Mouse (Mus musculus): ENCODE data around the gene Glrp1. TPM values are rescaled to one million over a fixed set of nuclear protein-coding genes. Genes with fewer than 3 reads are reported as not detected.

Glrp1 gene
- polyA plus RNA-seq (2017; shearing (Covaris generic)) = not detected

DNA sequence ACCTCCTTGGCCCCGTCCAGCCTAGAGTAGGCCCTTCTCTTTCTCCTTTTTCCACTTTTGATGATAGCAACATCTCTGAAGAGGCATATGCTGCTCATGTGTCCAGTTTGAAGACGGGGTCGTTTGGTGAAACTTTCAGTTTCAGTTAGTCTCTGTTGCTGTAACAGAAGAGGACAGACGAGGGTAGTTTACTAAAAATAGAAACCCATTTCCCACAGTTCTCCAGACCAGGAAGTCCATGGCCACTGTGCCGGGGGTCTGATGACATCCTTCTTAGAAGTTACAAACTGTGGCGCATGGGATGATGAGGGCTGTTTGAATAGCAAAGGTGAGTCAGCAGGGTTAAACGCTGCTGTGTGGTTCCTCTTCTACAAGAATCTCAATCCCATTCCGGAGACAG is at the start of gene Glrp1:
Gene Glrp1 (minus strand): TSS at position 278 of the 400 bp plus-strand sequence.
- no peak for ATAC-seq

- ATAC-seq = no peak
Measured at GRCm38 (mm10) chr1:88559258-88559657, 49.4 kb upstream of the Glrp1 start.

- no peak for ATAC-seq
Measured at GRCm38 (mm10) chr1:88558793-88559192, 48.9 kb upstream of the Glrp1 start.

GRCm38 (mm10) chr1:88556401-88556800 is 46.5 kb upstream of the Glrp1 start:
- no peak for ATAC-seq

GRCm38 (mm10) chr1:88553500-88554187 is 43.8 kb upstream of the Glrp1 start:
- ATAC-seq = peak; percentile 80

DNA sequence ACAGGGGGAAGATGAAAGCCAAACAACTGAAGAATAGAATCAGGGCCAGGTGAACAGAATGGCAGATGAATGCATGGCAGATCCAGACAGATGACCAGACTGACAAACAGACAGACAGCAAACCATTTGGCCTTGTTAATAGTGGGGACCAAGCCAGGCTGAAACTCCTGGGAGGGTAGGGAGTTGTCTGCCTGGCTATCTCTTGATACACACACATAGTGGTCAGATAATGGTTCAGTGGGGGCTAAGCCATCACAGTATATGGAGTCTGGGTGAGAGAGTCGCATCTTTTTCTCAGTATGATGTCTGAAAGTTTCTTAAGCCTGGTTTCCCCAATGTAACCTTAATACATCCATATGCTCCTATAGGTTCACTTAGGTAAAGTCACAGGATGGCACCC is 39.4 kb upstream of the Glrp1 start:
- no peak for ATAC-seq

DNA sequence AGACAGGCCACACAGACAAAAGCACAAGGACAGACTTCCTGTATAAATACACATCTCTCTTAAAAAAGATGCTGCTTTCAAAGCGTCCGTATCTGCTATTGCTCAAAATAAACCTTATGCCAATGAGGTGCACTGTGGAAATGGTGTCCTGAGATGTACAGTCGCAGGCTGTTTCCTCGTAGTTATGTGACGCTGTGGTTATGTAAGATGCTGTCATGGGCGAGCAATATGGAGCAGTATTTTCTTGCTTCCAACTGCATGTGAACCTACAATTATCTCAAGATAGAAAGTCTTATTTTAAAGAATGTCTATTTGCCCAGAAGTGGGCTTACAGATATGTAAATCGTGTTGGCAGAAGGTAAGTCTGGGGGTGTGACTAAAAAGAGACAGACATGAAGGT is 37.3 kb upstream of the Glrp1 start:
- no peak for ATAC-seq

DNA sequence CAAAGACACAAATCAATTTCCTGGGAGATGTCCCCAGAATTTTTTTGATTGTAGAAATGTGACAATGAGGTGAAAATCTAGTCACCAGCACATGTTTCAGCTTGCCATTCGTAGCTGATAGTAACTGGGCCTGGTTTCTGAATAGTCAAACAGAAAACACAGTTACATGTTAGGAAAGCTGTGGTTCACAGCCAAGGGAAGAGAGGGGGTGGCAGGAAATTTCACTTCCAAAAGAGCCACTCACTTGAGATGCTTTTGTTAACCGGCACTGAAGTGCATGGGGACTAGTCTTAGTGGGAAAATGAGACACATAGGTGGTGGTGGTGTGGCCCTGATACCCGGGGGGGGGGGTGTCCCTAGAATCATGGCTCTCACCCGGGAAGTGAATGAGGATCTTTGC is 33.7 kb upstream of the Glrp1 start:
- ATAC-seq = no peak

DNA sequence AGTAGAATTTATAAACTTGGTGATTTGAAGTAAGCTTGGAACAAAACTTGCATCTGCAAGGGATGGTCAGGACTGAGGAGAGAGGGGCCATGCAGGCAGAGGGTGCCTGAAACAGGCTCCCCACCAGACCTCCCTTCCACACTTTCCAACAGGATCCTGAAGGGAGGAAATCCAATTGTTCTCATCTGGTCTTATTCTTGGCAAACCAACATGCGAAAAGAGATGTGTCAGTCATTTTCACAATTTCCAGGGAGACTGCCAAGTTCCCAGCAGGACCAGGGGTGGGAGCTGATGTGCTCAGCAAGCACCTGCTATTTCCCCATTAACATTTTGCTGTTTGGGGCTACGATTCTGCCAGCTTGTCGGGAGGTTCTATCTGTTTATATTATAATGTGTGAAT is 30.0 kb upstream of the Glrp1 start:
- ATAC-seq = no peak

DNA sequence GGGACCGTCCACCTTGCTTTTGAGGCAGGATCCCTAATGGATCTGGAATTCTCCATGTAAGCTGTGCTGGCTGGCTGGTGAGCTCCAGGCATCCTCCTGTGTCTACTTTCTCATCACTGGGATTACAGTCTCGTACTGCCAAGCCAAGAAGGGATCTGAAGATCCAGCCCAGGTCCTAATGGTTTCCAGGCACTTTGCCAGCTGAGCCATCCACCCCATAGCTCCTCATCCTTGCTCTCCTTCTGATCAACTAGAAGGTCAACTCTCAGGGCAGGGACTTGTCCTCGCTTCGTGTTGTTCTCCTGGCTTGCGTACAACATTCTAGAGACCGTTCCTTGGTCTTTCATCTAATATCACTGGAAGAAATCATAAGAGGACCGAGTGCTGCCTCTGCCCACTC is 29.4 kb upstream of the Glrp1 start:
- ATAC-seq = no peak

DNA sequence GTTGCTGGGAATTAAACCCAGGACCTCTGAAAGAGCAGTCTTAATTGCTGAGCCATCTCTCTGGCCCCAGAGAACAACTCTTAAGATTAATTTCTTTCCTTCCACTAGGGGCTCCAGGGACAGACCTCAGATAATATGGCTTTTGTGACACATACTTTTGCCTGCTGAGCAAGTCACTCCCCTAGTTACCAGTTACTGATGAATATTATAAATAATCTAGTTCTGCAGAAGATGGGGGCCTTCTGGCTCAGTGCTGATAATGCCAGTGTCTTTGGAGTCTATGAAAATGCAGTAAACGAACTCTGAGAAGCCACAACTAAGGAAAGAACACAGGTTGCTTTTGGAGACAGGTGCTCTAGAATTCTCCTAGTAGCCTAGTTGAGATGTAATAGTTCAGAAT is 26.4 kb upstream of the Glrp1 start:
- ATAC-seq = no peak

DNA sequence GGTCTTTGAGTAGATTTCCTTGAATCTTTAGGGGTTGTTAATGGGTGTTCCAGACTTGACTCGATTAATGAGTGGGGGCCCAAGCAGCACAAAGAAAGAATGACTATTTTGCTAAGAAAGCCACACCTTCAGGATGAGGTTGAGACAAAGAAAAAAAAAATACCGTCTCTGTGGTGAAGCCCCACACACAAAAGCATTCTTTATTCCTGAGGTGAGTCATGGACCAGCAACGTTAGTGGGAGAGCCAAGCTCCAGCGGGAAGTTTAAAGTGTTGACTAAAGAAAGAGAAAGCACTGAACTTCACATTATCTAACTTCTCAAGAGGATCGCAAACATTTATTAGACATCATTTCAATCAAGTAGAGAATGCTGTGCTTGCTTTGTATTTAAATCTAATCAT is 24.2 kb upstream of the Glrp1 start:
- no peak for ATAC-seq

GRCm38 (mm10) chr1:88526161-88526560 is 16.3 kb upstream of the Glrp1 start:
- ATAC-seq = no peak

GRCm38 (mm10) chr1:88525622-88526021 is 15.8 kb upstream of the Glrp1 start:
- no peak for ATAC-seq

DNA sequence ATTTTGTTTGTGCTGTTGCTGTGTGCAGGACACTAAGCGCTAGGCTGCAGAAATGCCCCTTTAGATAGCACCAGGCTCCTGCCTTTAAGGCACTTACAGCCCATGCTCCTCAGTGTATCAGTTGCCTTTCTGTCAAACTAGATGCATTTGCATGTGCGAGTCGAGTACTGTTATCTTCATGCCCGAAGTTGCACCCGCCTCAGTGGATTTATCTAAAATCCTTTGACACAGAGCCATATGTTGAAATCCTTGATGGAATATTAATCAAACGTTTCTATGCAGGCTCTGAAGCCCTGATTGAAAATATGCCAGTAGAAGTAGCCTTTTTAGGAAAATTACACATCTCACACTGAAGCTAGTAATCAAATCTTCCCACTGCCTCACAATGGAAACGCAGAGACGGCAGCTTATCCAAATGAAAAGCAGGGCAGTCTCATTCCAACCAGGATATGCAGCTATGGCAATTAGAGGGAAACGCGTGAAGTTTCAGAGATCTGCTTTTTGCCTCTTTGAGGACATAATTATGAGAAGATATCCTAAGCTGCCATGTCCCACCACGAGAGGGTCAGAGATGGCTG is 11.4 kb upstream of the Glrp1 start:
- ATAC-seq = no peak

DNA sequence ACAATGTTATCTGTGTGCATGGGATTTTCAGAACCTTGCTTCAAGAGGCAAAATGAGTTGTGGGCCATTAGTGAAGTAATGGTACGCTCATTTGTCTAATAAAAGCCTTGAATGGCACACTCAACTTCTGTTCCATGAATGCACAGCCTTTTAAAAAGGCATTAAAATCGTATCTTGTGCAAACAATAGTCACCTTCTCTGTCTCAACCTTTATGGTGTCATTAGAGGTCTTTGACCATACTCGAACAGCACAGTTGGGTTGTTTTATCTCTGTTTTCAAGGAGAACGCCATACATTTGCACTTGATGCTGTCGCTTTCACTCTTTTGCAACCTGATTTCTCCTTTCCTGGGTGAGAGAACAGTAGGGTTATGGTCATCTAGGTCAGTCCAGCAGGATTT is 3.7 kb upstream of the Glrp1 start:
- no peak for ATAC-seq

GRCm38 (mm10) chr1:88507886-88508285 is 2.0 kb downstream of the Glrp1 start:
- ATAC-seq = no peak

DNA sequence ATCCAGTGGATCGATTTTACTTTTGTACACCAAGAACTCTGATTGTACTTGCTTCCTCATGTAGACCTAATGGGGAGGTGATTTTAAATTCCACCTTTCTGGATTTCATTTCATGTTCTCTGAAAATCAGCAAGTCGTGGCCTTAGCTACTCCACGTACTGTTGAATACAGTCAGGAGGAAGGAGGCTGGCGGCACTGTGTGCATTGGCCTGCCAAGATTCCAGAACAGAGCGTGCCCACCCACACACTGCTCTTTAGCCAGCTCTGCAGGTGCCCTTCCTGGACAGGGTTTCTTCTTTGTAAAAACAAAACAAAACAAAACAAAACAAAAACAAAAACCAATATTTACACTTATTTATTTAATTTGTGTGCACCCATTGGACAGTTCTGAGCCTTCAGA is 2.7 kb downstream of the Glrp1 start:
- ATAC-seq = no peak

- peak; percentile 63 for ATAC-seq
Measured at GRCm38 (mm10) chr1:88506412-88506811, 3.5 kb downstream of the Glrp1 start.

DNA sequence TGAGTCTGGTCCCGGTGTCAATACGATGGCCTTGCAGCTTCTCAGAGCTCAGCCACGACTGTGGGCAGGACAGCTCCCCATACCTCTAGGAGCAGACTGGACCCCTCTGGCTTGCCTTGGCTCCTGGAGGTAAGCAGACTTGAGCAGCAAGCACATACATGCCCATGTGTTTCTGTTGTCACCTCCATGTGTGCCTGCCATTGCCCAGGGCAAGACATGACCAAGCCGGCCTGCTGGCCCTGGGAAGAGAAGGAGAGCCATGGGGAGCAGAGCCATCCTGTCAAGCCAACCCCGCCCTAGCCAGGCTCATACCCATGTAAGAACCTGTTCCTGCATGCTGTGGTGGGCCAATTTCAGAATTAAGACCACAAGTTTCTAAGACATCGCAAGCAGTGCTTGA is 4.2 kb downstream of the Glrp1 start:
- ATAC-seq = no peak

- no peak for ATAC-seq
Measured at GRCm38 (mm10) chr1:88504531-88504945, 5.3 kb downstream of the Glrp1 start.

DNA sequence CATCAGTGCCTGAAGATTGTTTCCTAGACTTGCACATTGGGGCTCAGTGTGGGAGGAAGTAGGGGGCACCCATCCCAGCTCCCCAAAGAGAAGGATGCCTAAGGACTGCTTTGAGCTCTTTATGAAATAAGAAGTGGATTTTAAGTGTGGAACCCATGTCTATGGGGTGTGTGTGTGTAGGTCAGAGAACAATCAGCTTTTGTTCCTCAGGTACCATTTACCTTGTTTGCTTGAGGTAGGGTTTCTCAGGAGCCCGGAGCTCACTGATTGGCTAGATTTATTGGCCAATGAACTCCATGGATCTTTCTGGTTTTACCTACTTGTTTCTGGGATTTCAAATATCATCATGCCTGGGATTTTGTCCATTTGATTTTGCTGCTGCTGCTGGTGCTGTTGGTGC is 7.0 kb downstream of the Glrp1 start:
- no peak for ATAC-seq

DNA sequence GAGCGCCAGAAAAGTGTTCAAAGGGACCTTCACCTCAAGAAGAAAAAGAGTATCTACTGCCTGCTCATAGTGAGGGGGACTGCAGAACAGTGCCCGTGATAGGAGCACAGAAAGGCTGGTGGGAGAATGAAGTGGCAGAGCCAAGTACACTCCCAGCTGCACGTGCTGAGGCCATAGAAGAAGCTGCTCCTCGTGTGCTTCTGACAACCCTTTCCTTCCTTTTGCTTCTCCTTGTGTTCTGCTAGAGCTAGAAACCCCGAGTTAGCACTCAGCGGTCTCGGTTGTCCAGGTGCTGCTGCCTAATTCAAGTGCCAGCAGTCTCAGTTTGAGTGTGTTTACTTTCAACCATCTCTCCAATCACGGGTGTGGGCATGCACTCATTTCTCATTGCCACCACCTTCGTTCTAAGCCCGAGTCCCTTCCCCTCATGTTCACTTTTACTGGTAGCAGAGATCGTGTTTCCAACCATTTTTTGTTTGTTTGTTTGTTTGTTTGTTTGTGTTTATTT is 10.6 kb downstream of the Glrp1 start:
- no peak for ATAC-seq

GRCm38 (mm10) chr1:88497407-88497806 is 12.5 kb downstream of the Glrp1 start:
- ATAC-seq = peak; percentile 43

DNA sequence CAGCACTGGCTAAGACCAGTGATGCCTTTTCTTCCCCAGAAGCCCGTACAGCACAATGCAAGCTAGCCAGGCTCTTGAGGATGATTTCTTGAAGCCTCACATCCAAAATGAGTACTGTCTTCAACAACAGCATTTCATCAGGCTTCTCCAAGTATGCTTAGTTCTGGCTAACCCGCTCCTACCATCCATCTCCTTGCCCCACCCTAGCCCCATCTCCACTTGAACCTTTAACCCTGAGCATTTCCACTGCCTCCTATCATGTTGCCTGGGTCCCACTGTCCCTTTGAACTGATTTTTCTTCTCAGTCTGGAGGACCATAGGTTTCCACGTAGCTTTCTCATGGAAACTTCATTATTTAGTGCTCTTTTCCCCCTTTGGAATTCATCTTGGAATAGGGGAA is 17.5 kb downstream of the Glrp1 start:
- ATAC-seq = no peak
